Mouse (Mus musculus) heart, adult 2 months (tissue): ENCODE data around the gene Nxf1. TPM values are rescaled to one million over a fixed set of nuclear protein-coding genes. Genes with fewer than 3 reads are reported as not detected.
A peak's percentile ranks its signal among the peaks of the same experiment; 100 is the strongest.

ENCODE experiments used
- DNase-seq, 2 experiments: peaks; one replicate each; pipeline ENCODE4 v3.0.0; 2021
- H3K27ac ChIP-seq: fragments of 200-600 bp; 2 replicates; pipeline ENCODE4 v1.8.1; 2022
- H3K27me3 ChIP-seq: fragments of 200-500 bp; 2 replicates; pipeline ENCODE4 v1.6.1; 2012; ENCODE audit warnings: mild to moderate bottlenecking, low read length, inconsistent platforms, mixed read lengths; ENCODE audit not compliant: control insufficient read depth, insufficient read depth
- H3K36me3 ChIP-seq: fragments of 200-500 bp; 2 replicates; pipeline ENCODE4 v1.6.1; 2012; ENCODE audit warnings: low read length, inconsistent platforms; ENCODE audit not compliant: control insufficient read depth, insufficient read depth
- H3K4me1 ChIP-seq: fragments of 200-500 bp; 2 replicates; pipeline ENCODE4 v1.6.1; 2011; ENCODE audit warnings: low read length; ENCODE audit not compliant: control insufficient read depth, insufficient read depth
- H3K4me3 ChIP-seq: fragments of 200-600 bp; 2 replicates; pipeline ENCODE4 v1.8.1; 2022
- H3K79me2 ChIP-seq: fragments of 200-500 bp; replicated peaks from 2 replicates; pipeline ENCODE4 v1.6.1; 2012; ENCODE audit warnings: mild to moderate bottlenecking, inconsistent platforms, low read length, moderate library complexity, mixed read lengths; ENCODE audit not compliant: control insufficient read depth, insufficient read depth
- H3K9ac ChIP-seq: fragments of 200-500 bp; 2 replicates; pipeline ENCODE4 v1.6.1; 2012; ENCODE audit warnings: low read depth, mild to moderate bottlenecking, control low read depth, inconsistent platforms, low read length, mixed read lengths
- CTCF ChIP-seq: fragments of 200-600 bp; IDR thresholded peaks from 2 replicates; pipeline ENCODE4 v1.8.1; 2022; ENCODE audit warnings: antibody characterized with exemption, mild to moderate bottlenecking, moderate library complexity
- EP300 ChIP-seq: fragments of 200-500 bp; IDR thresholded peaks from 2 replicates; pipeline ENCODE4 v1.6.1; 2011; ENCODE audit warnings: low read depth, low read length, control low read depth; ENCODE audit not compliant: insufficient read depth
- POLR2A ChIP-seq: fragments of 200-500 bp; IDR thresholded peaks from 2 replicates; pipeline ENCODE4 v1.6.1; 2011; ENCODE audit warnings: mild to moderate bottlenecking, low read depth, low read length, control low read depth; ENCODE audit not compliant: insufficient read depth
- WGBS: fragments of 180-500 bp; shearing (Covaris S2); methylation state at CpG from one replicate; pipeline ENCODE4 v1.1.7; 2018; 5-methylcytosine and 5-hydroxymethylcytosine counted together
- intact Hi-C: fragments of 180-260 bp; cut with DNase I; formaldehyde crosslinking; loops from one replicate; pipeline ENCODE4 v1.15.1; 2025
- long read RNA-seq: library from polyadenylated mRNA; stranded (forward); transcript quantifications from one replicate; pipeline ENCODE4 v2.0.0, GENCODE M21; 2021
- polyA plus RNA-seq: library from polyadenylated mRNA; depleted of rRNA; stranded (reverse); fragments of >200 nt; gene quantifications from 2 replicates; pipeline ENCODE4 v1.2.3, GENCODE M21; 2012; rRNA removed
- total RNA-seq, 2 experiments: library from RNA; stranded (reverse); gene quantifications; 2 replicates each; pipeline ENCODE4 v1.2.3; 2021

The Nxf1 gene
- 10 to 100 TPM; 35.5 to 41.8 TPM for total RNA-seq
- 66.5 and 93.2 TPM in 2 replicates for polyA plus RNA-seq
- long read RNA-seq, full-length matches to known transcripts: 11 of 18 reads
- long read RNA-seq, partial matches to known transcripts: 3 of 18 reads
- long read RNA-seq, other reads (novel, unspliced or antisense): 4 of 18 reads

GRCm38 (mm10) chr19:8756635-8757387 lies at the start of gene Nxf1:
Gene Nxf1 (plus strand): TSS chr19:8757073.
- peak within 1 kb of the TSS; percentile 90 for H3K27ac ChIP-seq
- intact Hi-C loops: loop anchor here (1.0 to 5.0 kb wide), 3 partner anchors 16 to 60 kb away; partner anchors contain the start of genes Stx5a, Tmem179b and Ttc9c
- peak within 1 kb of the TSS; percentile 99 for H3K9ac ChIP-seq
- H3K36me3 ChIP-seq: peaks cover 8% of the 10 kb centered on the region
- TF ChIP-seq CTCF (no peak), EP300 (no peak), POLR2A (peak; percentile 91)
- peak within 1 kb of the TSS; percentile 55 for H3K4me3 ChIP-seq
- H3K27me3 ChIP-seq: no peaks in the 10 kb centered on the region
- peaks cover 7% of the 10 kb centered on the region for H3K79me2 ChIP-seq
- peak; percentile 95 for DNase-seq
- peaks cover 4% of the 10 kb centered on the region for H3K4me1 ChIP-seq
- WGBS: under 1% methylated on average over 75 of the region's 75 CpGs

DNA sequence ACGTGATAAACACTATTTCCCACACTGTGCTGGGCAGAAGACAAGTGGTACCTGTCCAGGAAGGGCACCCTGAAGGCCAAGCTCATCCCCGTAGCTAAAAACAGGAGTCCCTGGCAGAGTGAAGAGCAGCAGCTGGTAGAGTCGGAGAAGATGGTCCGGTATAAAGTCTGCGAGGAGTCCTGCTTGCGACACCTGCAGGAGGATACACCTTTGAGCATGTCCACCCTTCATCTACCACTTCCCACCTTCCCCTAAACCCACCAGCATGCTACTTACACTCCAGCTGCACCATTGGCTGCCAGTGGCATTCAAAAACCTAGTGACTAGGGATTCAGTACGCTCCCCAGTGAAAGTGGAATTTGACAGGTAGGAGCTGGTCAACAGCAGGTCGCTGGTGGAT lies 47.9 kb upstream of the Nxf1 start:
- 90% methylated on average over 8 of the region's 8 CpGs for WGBS
- H3K27me3 ChIP-seq: no peaks in the 10 kb centered on the region
- peaks cover 29% of the 10 kb centered on the region for H3K36me3 ChIP-seq
- TF ChIP-seq CTCF: no peak
- TF ChIP-seq POLR2A: no peak
- no peak for TF ChIP-seq EP300
- H3K9ac ChIP-seq: no peak overlapping the region
- no peak overlapping the region for H3K27ac ChIP-seq
- no peak for DNase-seq
- intact Hi-C loops: no loop called here
- H3K79me2 ChIP-seq: no peaks in the 10 kb centered on the region
- no peak overlapping the region for H3K4me3 ChIP-seq
- H3K4me1 ChIP-seq: peaks cover 7% of the 10 kb centered on the region

DNA sequence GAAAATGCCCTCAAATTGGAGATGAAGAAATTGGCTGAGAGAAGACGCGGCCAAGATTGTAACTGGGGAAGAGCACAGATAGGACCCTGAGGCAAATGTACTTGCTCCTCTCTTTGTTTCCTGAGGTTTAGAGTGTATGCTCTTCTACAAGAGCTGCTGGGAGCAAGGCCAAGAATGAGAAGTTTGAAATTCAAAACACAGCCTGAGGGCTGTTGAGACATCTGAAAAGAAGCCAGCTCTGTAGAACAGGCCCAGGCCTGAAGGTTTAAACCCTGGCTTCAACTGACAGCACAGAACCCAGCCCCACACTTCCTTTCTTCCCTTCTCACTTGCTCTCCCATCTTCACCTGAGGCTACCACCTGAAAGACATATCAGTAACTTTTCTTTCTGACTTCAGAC lies 46.8 kb upstream of the Nxf1 start:
- no peak for DNase-seq
- Histone ChIP-seq H3K9ac (peak overlapping the region; percentile 15; the same call in 1 of the 2 replicates), H3K27me3 (no peaks in the 10 kb centered on the region), H3K27ac (no peak overlapping the region), H3K36me3 (peaks cover 29% of the 10 kb centered on the region), H3K4me3 (no peak overlapping the region), H3K4me1 (peaks cover 11% of the 10 kb centered on the region), H3K79me2 (no peaks in the 10 kb centered on the region)
- 71% methylated on average over 2 of the region's 2 CpGs for WGBS
- intact Hi-C loops: loop anchor here (10.0 kb wide), 1 partner anchor 395 kb away; no protein-coding TSS in a partner anchor
- no peak for TF ChIP-seq POLR2A
- TF ChIP-seq EP300: no peak
- TF ChIP-seq CTCF: no peak

DNA sequence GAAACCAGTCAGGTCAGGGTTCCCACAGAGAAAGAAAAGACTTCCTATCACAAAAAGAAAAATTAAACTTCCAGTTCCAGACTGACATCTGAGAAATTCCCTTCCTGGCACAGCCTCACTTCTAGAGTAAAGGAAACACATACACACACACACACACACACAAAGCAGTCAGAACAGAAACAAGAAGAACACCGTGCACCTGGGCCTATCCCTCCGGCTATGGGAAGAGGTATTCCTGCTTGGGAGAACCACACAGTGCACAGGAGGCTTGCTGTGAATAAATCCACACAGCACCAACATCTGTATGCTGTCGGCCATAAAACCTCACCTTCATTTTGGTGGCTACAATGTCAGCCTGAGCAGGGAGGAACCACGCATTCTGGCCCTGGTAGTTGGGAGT lies 45.4 kb upstream of the Nxf1 start:
- no peak overlapping the region for H3K4me3 ChIP-seq
- no peaks in the 10 kb centered on the region for H3K27me3 ChIP-seq
- no peak for TF ChIP-seq POLR2A
- no peak for TF ChIP-seq CTCF
- TF ChIP-seq EP300: no peak
- H3K27ac ChIP-seq: no peak overlapping the region; the same call in 1 of the 2 replicates
- peaks cover 29% of the 10 kb centered on the region for H3K36me3 ChIP-seq
- H3K4me1 ChIP-seq: peaks cover 11% of the 10 kb centered on the region
- DNase-seq: no peak
- intact Hi-C loops: loop anchor here (10.0 kb wide), 1 partner anchor 393 kb away; no protein-coding TSS in a partner anchor
- H3K9ac ChIP-seq: peak overlapping the region; percentile 10; the same call in 1 of the 2 replicates
- no peaks in the 10 kb centered on the region for H3K79me2 ChIP-seq
- WGBS: 42% methylated on average over 4 of the region's 4 CpGs

DNA sequence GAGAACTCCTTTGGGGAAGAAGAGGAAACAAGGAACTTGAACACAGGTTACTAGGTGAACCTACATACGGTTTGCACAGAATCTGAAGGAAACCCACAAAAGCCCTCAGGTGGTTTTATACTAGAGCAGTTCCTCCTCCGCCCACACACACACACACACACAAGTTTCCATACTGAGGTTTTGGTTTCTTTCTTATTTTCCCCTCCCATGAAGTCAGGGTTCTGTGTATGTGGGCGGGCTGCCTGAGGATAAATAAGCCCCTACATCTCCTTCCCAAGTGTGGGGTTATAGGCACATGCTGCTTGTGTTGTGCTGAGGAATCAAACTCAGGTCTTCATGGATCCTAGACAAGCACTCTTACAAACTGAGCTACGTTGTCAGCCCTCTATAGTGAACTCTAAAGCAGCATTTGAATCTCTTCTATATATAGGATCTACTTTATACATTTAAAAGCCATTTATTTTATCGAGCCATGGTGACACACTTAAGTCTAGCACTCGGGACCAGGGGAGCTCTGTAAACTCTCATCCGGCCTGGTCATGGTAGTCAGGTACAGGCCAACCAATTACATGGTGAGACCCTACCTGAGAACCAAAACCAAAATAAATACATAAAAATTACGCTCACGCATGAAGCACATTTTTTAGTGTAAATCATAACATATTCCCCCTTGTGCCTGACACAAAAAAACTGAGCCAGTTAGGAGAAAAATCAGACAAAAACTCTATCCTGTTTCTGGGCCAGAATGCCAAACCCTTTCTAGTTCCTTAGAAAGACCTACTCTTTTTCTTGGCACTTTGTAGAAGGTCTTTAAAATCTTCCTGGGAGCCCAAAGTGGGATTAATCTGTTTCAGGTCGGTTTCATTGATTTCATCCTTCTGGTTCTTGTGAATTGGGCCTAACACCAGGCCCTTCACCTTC lies 44.7 kb upstream of the Nxf1 start:
- intact Hi-C loops: loop anchor here (10.0 kb wide), 1 partner anchor 393 kb away; no protein-coding TSS in a partner anchor
- 47% methylated on average over 10 of the region's 10 CpGs for WGBS
- Histone ChIP-seq H3K36me3 (peaks cover 29% of the 10 kb centered on the region), H3K79me2 (no peaks in the 10 kb centered on the region), H3K9ac (peak overlapping the region; percentile 77), H3K4me3 (peak overlapping the region; percentile 84), H3K4me1 (peaks cover 11% of the 10 kb centered on the region), H3K27me3 (no peaks in the 10 kb centered on the region), H3K27ac (peak overlapping the region; percentile 90)
- no peak for TF ChIP-seq EP300
- no peak for TF ChIP-seq POLR2A
- TF ChIP-seq CTCF: no peak
- DNase-seq: no peak
